15 mouse cellular contexts compared by ENCODE assay signal in the genomic region with DNA sequence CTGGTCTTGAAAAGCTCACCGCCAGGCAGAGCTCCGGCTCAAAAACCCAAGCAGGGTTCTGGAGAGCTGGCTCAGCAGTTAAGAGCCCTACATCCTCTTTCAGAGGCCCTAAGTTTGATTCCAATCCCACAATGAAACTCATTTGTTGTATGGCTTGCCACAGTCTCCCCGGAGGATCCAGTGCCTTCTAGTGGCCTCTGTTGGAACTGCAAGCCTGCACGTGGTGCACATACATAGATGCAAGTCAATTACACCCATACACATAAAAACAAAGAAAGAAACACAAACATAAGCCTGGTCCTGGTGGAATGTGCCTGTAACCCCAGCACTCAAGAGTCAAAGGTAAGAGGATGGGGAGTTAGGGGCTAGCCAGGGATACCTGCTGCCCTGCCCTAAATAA. TPM values are rescaled to one million over a fixed set of nuclear protein-coding genes. Genes with fewer than 3 reads are reported as not detected.
DNase-seq lines count a peak whose midpoint lies in the region; ATAC-seq and TF ChIP-seq lines count a peak whose summit lies in the region.
"Had no signal": no experiment of that assay in that cellular context is flagged by ENCODE, and none has a peak within 500 bp of the region (broad histone marks: within the 10 kb centered on the region; RNA-seq: fewer than 3 reads in every experiment).

No protein-coding gene starts in this region.

- H3K4me2 ChIP-seq in hindbrain, postnatal 0 days (ENCODE audit: low read depth, low read length): no peak overlapping the region
- no peak overlapping the region for H3K4me2 ChIP-seq in hindbrain, embryonic 14.5 days (replicated peaks)
- H3K4me2 ChIP-seq in liver, postnatal 0 days (ENCODE audit: low read depth, low read length): no peak overlapping the region
- H3K4me2 ChIP-seq: liver, embryonic 13.5 days; midbrain, embryonic 13.5 days had no signal

- H3K27me3 ChIP-seq in hindbrain, postnatal 0 days (ENCODE audit: insufficient read depth, low read length): no peaks in the 10 kb centered on the region
- H3K27me3 ChIP-seq in hindbrain, embryonic 14.5 days (ENCODE audit: control insufficient read depth, insufficient read depth, low read length): no peaks in the 10 kb centered on the region
- no peaks in the 10 kb centered on the region for H3K27me3 ChIP-seq in liver, postnatal 0 days (ENCODE audit: insufficient read depth, low read length)
- H3K27me3 ChIP-seq: liver, embryonic 13.5 days; midbrain, embryonic 13.5 days had no signal

- H3K9me3 ChIP-seq in hindbrain, postnatal 0 days (ENCODE audit: low read length): no peaks in the 10 kb centered on the region
- no peaks in the 10 kb centered on the region for H3K9me3 ChIP-seq in hindbrain, embryonic 14.5 days (ENCODE audit: control insufficient read depth, low read length)
- H3K9me3 ChIP-seq in ES-E14 (ENCODE audit: control insufficient read depth, insufficient read depth, low read depth, low read length): no peaks in the 10 kb centered on the region
- 0 out of 2 replicates have a peak, but pooled peaks cover 2% of the 10 kb centered on the region for H3K9me3 ChIP-seq in liver, postnatal 0 days (ENCODE audit: low read length)
- H3K9me3 ChIP-seq: midbrain, embryonic 13.5 days had no signal

- DNase-seq in hindbrain, postnatal 0 days (ENCODE audit: low spot score): no peak
- no peak for DNase-seq in hindbrain, embryonic 14.5 days (ENCODE audit: low spot score)
- DNase-seq in spleen, postnatal 4 days (ENCODE audit: low spot score in 2 of 2): peak; percentile 32 to 66
- DNase-seq in spleen, adult 12 weeks (ENCODE audit: low spot score): no peak
- no peak for DNase-seq in ES-E14 (ENCODE audit: low read depth, low spot score)
- DNase-seq in liver, postnatal 0 days: peak; percentile 22
- DNase-seq in left cerebral cortex, adult 18-20 months (ENCODE audit: low spot score in 2 of 2): no peak
- DNase-seq: cerebellum, adult 18-20 months; gastrocnemius, postnatal 36 days; liver, embryonic 13.5 days; lung, postnatal 4 days; right cerebral cortex, postnatal 25 days had no signal

- H3K27ac ChIP-seq in hindbrain, postnatal 0 days: no peak overlapping the region
- H3K27ac ChIP-seq in hindbrain, embryonic 14.5 days: no peak overlapping the region
- no peak overlapping the region for H3K27ac ChIP-seq in ES-E14 (ENCODE audit: insufficient read depth, low read depth, low read length, poor library complexity, severe bottlenecking)
- H3K27ac ChIP-seq in liver, postnatal 0 days (ENCODE audit: low read depth): no peak overlapping the region
- H3K27ac ChIP-seq: kidney, postnatal 0 days; liver, embryonic 13.5 days; midbrain, embryonic 13.5 days had no signal

- no peaks in the 10 kb centered on the region for H3K4me1 ChIP-seq in hindbrain, postnatal 0 days (ENCODE audit: insufficient read depth, low read length)
- no peaks in the 10 kb centered on the region for H3K4me1 ChIP-seq in hindbrain, embryonic 14.5 days (replicated peaks; ENCODE audit: control insufficient read depth, insufficient read depth, low read length)
- H3K4me1 ChIP-seq in ES-E14 (ENCODE audit: control insufficient read depth in 2 of 2, insufficient read depth in 2 of 2, low read length in 2 of 2, poor library complexity in 1 of 2): no peaks in the 10 kb centered on the region
- peaks cover 54% of the 10 kb centered on the region for H3K4me1 ChIP-seq in liver, postnatal 0 days (ENCODE audit: insufficient read depth)
- H3K4me1 ChIP-seq: midbrain, embryonic 13.5 days had no signal

- TF ChIP-seq CTCF in hindbrain, postnatal 0 days (IDR thresholded peaks at IDR 0.05; ENCODE audit: low read depth): peak; percentile 21; the same call in 1 of the 2 replicates
- TF ChIP-seq CTCF in liver, postnatal 0 days (IDR thresholded peaks at IDR 0.05; ENCODE audit: low read depth): peak; percentile 53

- 94% methylated on average over 4 of the region's 4 CpGs for WGBS in hindbrain, postnatal 0 days
- 97% methylated on average over 4 of the region's 4 CpGs for WGBS in hindbrain, embryonic 14.5 days
- WGBS in liver, postnatal 0 days (ENCODE audit: insufficient replicate concordance): 97% methylated on average over 4 of the region's 4 CpGs

- H3K36me3 ChIP-seq in hindbrain, postnatal 0 days (ENCODE audit: insufficient read depth, low read length): no peaks in the 10 kb centered on the region
- H3K36me3 ChIP-seq in hindbrain, embryonic 14.5 days (replicated peaks; ENCODE audit: control insufficient read depth, insufficient read depth): no peaks in the 10 kb centered on the region
- H3K36me3 ChIP-seq in ES-E14 (ENCODE audit: control insufficient read depth, insufficient read depth, low read length, poor library complexity, severe bottlenecking): no peaks in the 10 kb centered on the region
- no peaks in the 10 kb centered on the region for H3K36me3 ChIP-seq in liver, postnatal 0 days (replicated peaks; ENCODE audit: insufficient read depth, low read length)
- H3K36me3 ChIP-seq: liver, embryonic 13.5 days; midbrain, embryonic 13.5 days had no signal

- no peak for ATAC-seq in hindbrain, postnatal 0 days
- no peak for ATAC-seq in hindbrain, embryonic 14.5 days (ENCODE audit: low FRiP score)
- no peak for ATAC-seq in liver, postnatal 0 days
- no peak for ATAC-seq in megakaryocyte-erythroid progenitor cell, adult 5-6 weeks (replicated peaks; ENCODE audit: low FRiP score, low TSS enrichment, poor library complexity, severe bottlenecking)
- ATAC-seq: midbrain, embryonic 13.5 days had no signal

- H3K4me3 ChIP-seq in hindbrain, postnatal 0 days (ENCODE audit: low read length): no peak overlapping the region
- no peak overlapping the region for H3K4me3 ChIP-seq in hindbrain, embryonic 14.5 days (replicated peaks; ENCODE audit: low read length)
- H3K4me3 ChIP-seq in ES-E14 (ENCODE audit: insufficient read depth in 1 of 2, low read depth in 1 of 2, low read length in 2 of 2, poor library complexity in 1 of 2, severe bottlenecking in 1 of 2): no peak overlapping the region
- H3K4me3 ChIP-seq in liver, postnatal 0 days (ENCODE audit: low read depth, low read length): no peak overlapping the region
- H3K4me3 ChIP-seq: liver, embryonic 13.5 days; midbrain, embryonic 13.5 days had no signal

- TF ChIP-seq EP300 in liver, postnatal 0 days (IDR thresholded peaks at IDR 0.05; ENCODE audit: low read depth): no peak

- in situ Hi-C loops in ES-E14 (cut with MboI; ENCODE audit: low sequenced_read_pairs in 2 of 2, unreplicated experiment in 2 of 2): no loop called here

- H3K9ac ChIP-seq in hindbrain, postnatal 0 days (replicated peaks; ENCODE audit: low read length): no peak overlapping the region
- no peak overlapping the region for H3K9ac ChIP-seq in hindbrain, embryonic 14.5 days
- H3K9ac ChIP-seq in ES-E14 (ENCODE audit: insufficient read depth, low read depth, low read length, poor library complexity, severe bottlenecking): no peak overlapping the region
- no peak overlapping the region for H3K9ac ChIP-seq in liver, postnatal 0 days (replicated peaks)
- H3K9ac ChIP-seq: liver, embryonic 13.5 days; midbrain, embryonic 13.5 days had no signal

TF ChIP-seq in ES-E14, 5 proteins besides CTCF, POLR2A, EP300 and RAD21:
- TF ChIP-seq ZC3H11A (IDR thresholded peaks at IDR 0.05; ENCODE audit: borderline replicate concordance, low read depth, low read length) (peak; percentile 18; the same call in 1 of the 2 replicates), HCFC1 (IDR thresholded peaks at IDR 0.05; ENCODE audit: borderline replicate concordance, insufficient read depth, low read length) (no peak), ZNF384 (IDR thresholded peaks at IDR 0.05; ENCODE audit: low read depth, low read length) (no peak)

RNA-seq across cellular contexts. Expression of gene Ppm1b, which starts 18.3 kb away (rescaled TPM):
- 48.1 and 49.1 TPM in 2 replicates for total RNA-seq in hindbrain, postnatal 0 days (2014; rRNA removed)
- 61.8 and 62.6 TPM in 2 replicates for polyA plus RNA-seq in hindbrain, postnatal 0 days (2015; fragmentation: Nextera tagmentation; extraction: Ambion mirVana)
- 85.9 and 91.6 TPM in 2 replicates for polyA plus RNA-seq in hindbrain, embryonic 14.5 days (2014; fragmentation: Nextera tagmentation; extraction: Ambion mirVana)
- total RNA-seq in ES-E14 (2012; rRNA removed): 75.9 and 77.3 TPM in 2 replicates
- 41.6 and 46.3 TPM in 2 replicates for polyA plus RNA-seq in liver, postnatal 0 days (2015; fragmentation: Nextera tagmentation; extraction: Ambion mirVana)
- 100 to 1,000 TPM; 140 to 145 TPM for total RNA-seq in left cerebral cortex, adult 18-20 months (2021)
- total RNA-seq in megakaryocyte-erythroid progenitor cell, adult 5-6 weeks (2014; fragmentation: Nextera tagmentation): 62.9 and 73.2 TPM in 2 replicates
- 51.3 and 68.7 TPM in 2 replicates for total RNA-seq in megakaryocyte-erythroid progenitor cell, adult 5-6 weeks (2017)

Comparison
In these comparisons a context has a peak if more than half of its experiments do, and no peak if none do; other contexts are left out.
1. DNase-seq: peak in spleen, postnatal 4 days (2 of 2) and liver, postnatal 0 days (single experiment); none in hindbrain, postnatal 0 days (single experiment), hindbrain, embryonic 14.5 days (single experiment), spleen, adult 12 weeks (single experiment), ES-E14 (single experiment) and left cerebral cortex, adult 18-20 months (0 of 2).